Mouse (Mus musculus) midbrain, embryonic 15.5 days (tissue): Measurements from ENCODE around the gene Tinagl1. TPM values are rescaled to one million over a fixed set of nuclear protein-coding genes. Genes with fewer than 3 reads are reported as not detected.

ENCODE experiments used
- ATAC-seq: fragments of 200-750 bp; cut with Nextera tagmentation; replicated peaks from 2 replicates; pipeline ENCODE4 v1.8.0; 2017; ENCODE audit warnings: moderate TSS enrichment
- H3K27ac ChIP-seq: fragments of 300-500 bp; sonication (generic); 2 replicates; pipeline ENCODE4 v1.5.1; 2015; ENCODE audit warnings: mild to moderate bottlenecking, inconsistent platforms
- H3K27me3 ChIP-seq: fragments of 300-500 bp; sonication (generic); replicated peaks from 2 replicates; pipeline ENCODE4 v1.6.1; 2015; ENCODE audit warnings: inconsistent platforms
- H3K36me3 ChIP-seq: fragments of 300-500 bp; sonication (generic); replicated peaks from 2 replicates; pipeline ENCODE4 v1.6.1; 2015; ENCODE audit warnings: inconsistent platforms
- H3K4me1 ChIP-seq: fragments of 300-500 bp; sonication (generic); 2 replicates; pipeline ENCODE4 v1.6.1; 2015; ENCODE audit warnings: inconsistent platforms
- H3K4me2 ChIP-seq: fragments of 300-500 bp; sonication (generic); 2 replicates; pipeline ENCODE4 v1.6.1; 2015; ENCODE audit warnings: inconsistent platforms, mild to moderate bottlenecking, moderate library complexity
- H3K4me3 ChIP-seq: fragments of 300-500 bp; sonication (generic); 2 replicates; pipeline ENCODE4 v1.5.1; 2015; ENCODE audit warnings: mild to moderate bottlenecking, inconsistent platforms
- H3K9ac ChIP-seq: fragments of 300-500 bp; sonication (generic); 2 replicates; pipeline ENCODE4 v1.6.1; 2015; ENCODE audit warnings: mild to moderate bottlenecking, inconsistent platforms
- H3K9me3 ChIP-seq: fragments of 300-500 bp; sonication (generic); 2 replicates; pipeline ENCODE4 v1.6.1; 2016; ENCODE audit warnings: inconsistent platforms
- WGBS: fragments of 180-500 bp; shearing (Covaris S2); methylation state at CpG from one replicate; pipeline ENCODE4 v1.1.7; 2015; ENCODE audit warnings: mixed read lengths; 5-methylcytosine and 5-hydroxymethylcytosine counted together
- polyA plus RNA-seq: library from polyadenylated mRNA; unstranded; fragments of >200 nt; fragmentation: Nextera tagmentation; extraction: Ambion mirVana; gene quantifications from 2 replicates; pipeline ENCODE4 v1.2.1, GENCODE M21; 2015

Gene Tinagl1
- 5.1 and 6.4 TPM in 2 replicates for polyA plus RNA-seq

- H3K4me3 ChIP-seq, result no peak within 1 kb of the TSS
- no peaks in the 10 kb centered on the region for H3K36me3 ChIP-seq
- H3K27me3 ChIP-seq, result peaks cover 23% of the 10 kb centered on the region
- no peak for ATAC-seq
- peaks cover 12% of the 10 kb centered on the region for H3K4me1 ChIP-seq
- WGBS, result 2% methylated on average over 14 of the region's 14 CpGs
- H3K27ac ChIP-seq, result no peak within 1 kb of the TSS
- H3K4me2 ChIP-seq, result peak within 1 kb of the TSS; percentile 19
- H3K9me3 ChIP-seq, result no peaks in the 10 kb centered on the region
- H3K9ac ChIP-seq, result no peak within 1 kb of the TSS
These were observed at the start of gene Tinagl1 for GRCm38 (mm10) chr4:130175072-130175711. Gene Tinagl1, minus strand, starts transcription at chr4:130175122.

DNA sequence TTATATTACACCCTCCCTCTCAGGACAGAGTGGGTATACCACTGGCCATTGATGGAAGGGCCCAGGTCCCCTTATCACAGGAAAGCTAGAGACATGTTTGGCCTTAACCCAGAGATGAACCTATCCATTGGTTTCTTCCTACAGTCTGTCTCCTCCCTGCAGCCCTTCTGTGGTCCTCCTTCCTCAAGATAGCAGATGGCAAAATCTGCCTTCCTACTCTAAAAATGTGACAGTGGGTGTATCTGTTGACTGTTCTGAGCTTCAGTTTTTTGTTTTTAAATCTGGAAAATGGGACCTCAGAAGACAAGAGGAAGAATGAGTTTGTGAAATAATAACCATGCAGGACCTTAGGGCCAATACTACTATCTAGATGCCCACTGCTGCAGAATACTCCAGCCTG lies 49.1 kb upstream of the Tinagl1 start:
- no peak overlapping the region for H3K9ac ChIP-seq
- no peaks in the 10 kb centered on the region for H3K9me3 ChIP-seq
- H3K4me1 ChIP-seq, result no peaks in the 10 kb centered on the region
- no peaks in the 10 kb centered on the region for H3K27me3 ChIP-seq
- no peak overlapping the region for H3K4me3 ChIP-seq
- no peak overlapping the region for H3K4me2 ChIP-seq
- ATAC-seq, result no peak
- no peak overlapping the region for H3K27ac ChIP-seq
- no peaks in the 10 kb centered on the region for H3K36me3 ChIP-seq

GRCm38 (mm10) chr4:130222179-130222578 lies 47.3 kb upstream of the Tinagl1 start, which contains the start of gene Gm853:
Gene Gm853, minus strand, starts transcription at chr4:130222401.
- no peaks in the 10 kb centered on the region for H3K4me1 ChIP-seq
- H3K4me2 ChIP-seq, result no peak within 1 kb of the TSS
- ATAC-seq, result no peak
- H3K36me3 ChIP-seq, result no peaks in the 10 kb centered on the region
- WGBS, result 39% methylated on average over 4 of the region's 4 CpGs
- H3K27me3 ChIP-seq, result no peaks in the 10 kb centered on the region
- no peak within 1 kb of the TSS for H3K9ac ChIP-seq
- no peak within 1 kb of the TSS for H3K27ac ChIP-seq
- H3K4me3 ChIP-seq, result no peak within 1 kb of the TSS
- H3K9me3 ChIP-seq, result no peaks in the 10 kb centered on the region

GRCm38 (mm10) chr4:130220176-130220575 lies 45.3 kb upstream of the Tinagl1 start:
- 83% methylated on average over 9 of the region's 9 CpGs for WGBS
- Histone ChIP-seq H3K4me1 (no peaks in the 10 kb centered on the region), H3K4me2 (no peak overlapping the region), H3K9ac (no peak overlapping the region), H3K9me3 (no peaks in the 10 kb centered on the region), H3K27me3 (no peaks in the 10 kb centered on the region), H3K4me3 (no peak overlapping the region), H3K36me3 (no peaks in the 10 kb centered on the region), H3K27ac (no peak overlapping the region)
- ATAC-seq, result no peak

DNA sequence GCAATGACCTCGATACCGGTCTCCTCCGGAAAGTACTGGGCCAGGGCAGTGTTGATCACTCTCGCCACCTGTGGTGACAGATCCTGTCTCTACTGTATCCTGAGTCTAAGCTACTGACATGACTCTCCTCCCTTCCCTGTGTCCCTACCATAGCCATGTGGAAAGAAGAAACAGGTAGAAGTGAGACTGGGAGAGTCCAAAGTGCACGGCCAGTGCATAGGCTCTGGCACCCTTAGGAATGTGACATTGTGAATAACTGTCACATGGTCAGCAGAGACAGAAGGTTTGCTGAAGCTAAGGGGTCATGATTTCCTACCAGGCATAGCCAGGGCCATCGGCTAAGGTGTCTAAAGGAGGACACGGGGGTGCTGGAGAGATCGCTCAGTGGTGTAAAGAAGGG lies 40.5 kb upstream of the Tinagl1 start:
- 91% methylated on average over 8 of the region's 8 CpGs for WGBS

DNA sequence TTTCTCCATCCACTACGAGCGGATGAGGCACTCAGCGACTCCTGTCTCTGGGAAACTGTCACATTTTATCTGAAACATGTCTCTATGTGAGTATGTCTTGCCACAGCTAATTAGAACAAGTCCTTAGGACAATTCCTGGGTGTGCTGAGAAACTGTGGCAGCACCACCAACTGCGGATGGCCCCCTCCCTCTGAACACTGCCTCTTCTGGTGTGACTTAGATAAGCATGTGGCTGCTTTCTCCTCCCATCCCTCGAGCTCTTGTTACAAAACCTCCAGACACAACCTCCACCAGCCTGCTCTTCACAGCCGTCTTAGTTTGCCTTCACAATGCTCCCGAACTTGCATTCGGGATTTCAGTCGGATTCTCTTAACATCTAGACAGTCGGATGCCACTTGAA lies 38.9 kb upstream of the Tinagl1 start:
- Histone ChIP-seq H3K9me3 (no peaks in the 10 kb centered on the region), H3K27ac (no peak overlapping the region), H3K4me3 (no peak overlapping the region), H3K9ac (no peak overlapping the region), H3K27me3 (no peaks in the 10 kb centered on the region), H3K4me2 (no peak overlapping the region), H3K4me1 (no peaks in the 10 kb centered on the region), H3K36me3 (no peaks in the 10 kb centered on the region)
- no peak for ATAC-seq
- 77% methylated on average over 10 of the region's 10 CpGs for WGBS

More for the DNA sequence above, 40.5 kb upstream of the Tinagl1 start:
- H3K4me1 ChIP-seq, result no peaks in the 10 kb centered on the region
- no peak overlapping the region for H3K4me3 ChIP-seq
- no peak for ATAC-seq
- H3K9ac ChIP-seq, result no peak overlapping the region
- no peaks in the 10 kb centered on the region for H3K36me3 ChIP-seq
- H3K4me2 ChIP-seq, result no peak overlapping the region
- H3K9me3 ChIP-seq, result no peaks in the 10 kb centered on the region
- no peak overlapping the region for H3K27ac ChIP-seq
- no peaks in the 10 kb centered on the region for H3K27me3 ChIP-seq

- no peak overlapping the region for H3K9ac ChIP-seq
- no peak overlapping the region for H3K27ac ChIP-seq
- 91% methylated on average over 4 of the region's 4 CpGs for WGBS
- H3K4me2 ChIP-seq, result no peak overlapping the region
- no peak overlapping the region for H3K4me3 ChIP-seq
- no peaks in the 10 kb centered on the region for H3K36me3 ChIP-seq
- H3K4me1 ChIP-seq, result no peaks in the 10 kb centered on the region
- no peak for ATAC-seq
- no peaks in the 10 kb centered on the region for H3K9me3 ChIP-seq
- no peaks in the 10 kb centered on the region for H3K27me3 ChIP-seq
These were observed 38.3 kb upstream of the Tinagl1 start for GRCm38 (mm10) chr4:130213197-130213596.

- no peak overlapping the region for H3K4me2 ChIP-seq
- H3K9me3 ChIP-seq, result no peaks in the 10 kb centered on the region
- H3K9ac ChIP-seq, result no peak overlapping the region
- H3K27ac ChIP-seq, result no peak overlapping the region
- no peak for ATAC-seq
- WGBS, result 80% methylated on average over 7 of the region's 7 CpGs
- no peaks in the 10 kb centered on the region for H3K27me3 ChIP-seq
- H3K4me3 ChIP-seq, result no peak overlapping the region
- no peaks in the 10 kb centered on the region for H3K36me3 ChIP-seq
- H3K4me1 ChIP-seq, result no peaks in the 10 kb centered on the region
These were observed 37.5 kb upstream of the Tinagl1 start for GRCm38 (mm10) chr4:130212421-130212820.

- H3K9me3 ChIP-seq, result no peaks in the 10 kb centered on the region
- WGBS, result 87% methylated on average over 2 of the region's 2 CpGs
- H3K9ac ChIP-seq, result no peak overlapping the region
- no peaks in the 10 kb centered on the region for H3K4me1 ChIP-seq
- H3K4me3 ChIP-seq, result no peak overlapping the region
- H3K27ac ChIP-seq, result no peak overlapping the region
- no peak for ATAC-seq
- H3K4me2 ChIP-seq, result no peak overlapping the region
- H3K27me3 ChIP-seq, result no peaks in the 10 kb centered on the region
- H3K36me3 ChIP-seq, result no peaks in the 10 kb centered on the region
These were observed 36.9 kb upstream of the Tinagl1 start for GRCm38 (mm10) chr4:130211870-130212269.

DNA sequence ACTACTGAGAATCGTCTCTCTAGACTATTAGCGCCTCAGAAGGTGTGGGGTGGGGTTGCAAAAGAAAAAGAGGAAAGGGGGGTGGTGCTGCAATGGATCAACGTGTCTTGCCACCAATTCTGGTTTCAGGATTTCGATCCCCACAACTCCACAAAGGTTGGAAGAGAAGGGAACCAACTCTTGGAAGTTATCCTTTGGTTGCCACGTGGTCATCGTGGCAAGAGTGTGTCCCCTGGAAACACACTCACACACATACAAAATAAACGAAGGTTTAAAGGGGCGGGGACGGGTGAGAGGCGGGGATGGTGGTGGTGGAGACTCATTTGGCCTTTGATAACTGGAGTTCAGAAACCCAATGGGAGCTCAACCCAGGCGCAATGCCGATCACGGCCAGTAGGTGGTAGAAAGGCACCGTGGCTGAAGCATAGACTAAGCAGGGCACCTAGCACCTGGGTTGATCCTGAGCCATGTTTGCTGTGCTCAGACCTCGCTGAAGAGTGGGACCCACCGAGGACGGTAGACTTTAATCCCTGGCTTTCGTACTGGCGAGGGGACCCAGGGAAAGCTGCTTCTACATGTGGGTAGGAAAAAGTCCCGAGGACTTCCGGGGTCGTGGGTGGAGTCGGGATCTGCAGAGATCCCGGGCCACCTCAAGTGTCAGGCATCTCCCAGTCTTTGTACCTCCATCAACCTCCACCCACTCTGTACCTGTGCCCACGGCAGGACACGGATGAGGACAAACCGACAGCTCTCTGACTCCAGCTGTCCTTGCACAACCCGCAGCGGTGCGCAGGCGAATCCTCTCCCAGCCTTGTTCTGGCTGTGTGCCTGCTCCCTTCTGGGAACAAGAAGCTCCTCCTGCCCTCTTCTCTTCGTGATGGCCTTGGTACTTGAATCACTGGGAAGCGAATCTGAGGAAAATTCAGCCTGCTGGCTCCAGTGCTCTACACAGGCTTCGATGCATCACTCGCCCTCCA lies 24.1 kb upstream of the Tinagl1 start:
- peak; percentile 80 for ATAC-seq
- Histone ChIP-seq H3K4me2 (peak overlapping the region; percentile 65), H3K9ac (peak overlapping the region; percentile 44), H3K27me3 (no peaks in the 10 kb centered on the region; the same call in 1 of the 2 replicates), H3K4me3 (peak overlapping the region; percentile 37), H3K36me3 (no peaks in the 10 kb centered on the region), H3K27ac (no peak overlapping the region), H3K4me1 (peaks cover 8% of the 10 kb centered on the region), H3K9me3 (no peaks in the 10 kb centered on the region)
- WGBS, result 16% methylated on average over 35 of the region's 35 CpGs

DNA sequence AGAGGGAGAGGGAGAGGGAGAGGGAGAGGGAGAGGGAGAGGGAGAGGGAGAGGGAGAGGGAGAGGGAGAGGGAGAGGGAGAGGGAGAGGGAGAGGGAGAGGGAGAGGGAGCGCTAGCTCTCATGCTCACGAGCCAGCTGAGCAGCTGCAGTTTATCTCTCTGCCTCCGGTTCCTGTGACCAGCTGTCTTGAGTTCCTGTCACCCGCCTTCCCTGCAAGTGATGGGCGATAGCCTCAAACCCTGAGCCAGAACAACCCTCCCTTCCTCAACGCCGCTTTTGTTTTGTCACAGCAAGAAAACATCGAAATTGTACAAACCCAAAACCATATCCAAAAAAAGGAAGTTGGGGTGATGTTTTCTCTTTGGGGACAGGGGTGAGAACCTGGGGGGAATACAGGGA lies 21.6 kb upstream of the Tinagl1 start:
- 83% methylated on average over 8 of the region's 8 CpGs for WGBS
- ATAC-seq, result no peak

GRCm38 (mm10) chr4:130195924-130196323 lies 21.0 kb upstream of the Tinagl1 start:
- H3K9me3 ChIP-seq, result no peaks in the 10 kb centered on the region
- no peaks in the 10 kb centered on the region for H3K36me3 ChIP-seq
- WGBS, result 74% methylated on average over 13 of the region's 13 CpGs
- no peak overlapping the region for H3K9ac ChIP-seq
- H3K4me3 ChIP-seq, result no peak overlapping the region
- H3K4me1 ChIP-seq, result peaks cover 12% of the 10 kb centered on the region
- H3K27me3 ChIP-seq, result no peaks in the 10 kb centered on the region; the same call in 1 of the 2 replicates
- no peak overlapping the region for H3K27ac ChIP-seq
- no peak for ATAC-seq
- H3K4me2 ChIP-seq, result no peak overlapping the region

More for the DNA sequence above, 21.6 kb upstream of the Tinagl1 start:
- Histone ChIP-seq H3K36me3 (no peaks in the 10 kb centered on the region), H3K9me3 (no peaks in the 10 kb centered on the region), H3K9ac (no peak overlapping the region), H3K27ac (no peak overlapping the region), H3K4me2 (no peak overlapping the region), H3K4me3 (no peak overlapping the region), H3K27me3 (no peaks in the 10 kb centered on the region; the same call in 1 of the 2 replicates), H3K4me1 (peaks cover 12% of the 10 kb centered on the region)
